Mouse (Mus musculus): ENCODE data around the gene Tmem205.

The Tmem205 gene

GRCm38 (mm10) chr9:21917493-21918034, 9.8 kb downstream of the Tmem205 start:
- no peak for DNase-seq (ENCODE audit: low read depth, low spot score)

GRCm38 (mm10) chr9:21916851-21917492, 10.4 kb downstream of the Tmem205 start:
- no peak for DNase-seq (ENCODE audit: low read depth, low spot score)

GRCm38 (mm10) chr9:21909474-21910223, 17.7 kb downstream of the Tmem205 start:
- no peak for DNase-seq (ENCODE audit: low read depth, low spot score)

- no peak for DNase-seq (ENCODE audit: low read depth, low spot score)
These were observed 19.1 kb downstream of the Tmem205 start for GRCm38 (mm10) chr9:21908216-21908615.

GRCm38 (mm10) chr9:21904031-21904430, 23.3 kb downstream of the Tmem205 start:
- DNase-seq (ENCODE audit: low read depth, low spot score), result peak; percentile 46

GRCm38 (mm10) chr9:21901223-21901820, 26.0 kb downstream of the Tmem205 start:
- DNase-seq (ENCODE audit: low read depth, low spot score), result peak; percentile 92

GRCm38 (mm10) chr9:21889229-21889628, 38.1 kb downstream of the Tmem205 start:
- DNase-seq (ENCODE audit: low read depth, low spot score), result peak; percentile 9

GRCm38 (mm10) chr9:21876601-21877000, 50.8 kb downstream of the Tmem205 start:
- peak; percentile 13 for DNase-seq (ENCODE audit: low read depth, low spot score)

- no peak for DNase-seq (ENCODE audit: low read depth, low spot score)
These were observed 55.2 kb downstream of the Tmem205 start for GRCm38 (mm10) chr9:21872204-21872603.
